Mouse (Mus musculus) midbrain, embryonic 14.5 days (tissue): ENCODE data around the gene Lmcd1. TPM values are rescaled to one million over a fixed set of nuclear protein-coding genes. Genes with fewer than 3 reads are reported as not detected.

ENCODE experiments used
- ATAC-seq: fragments of 200-750 bp; cut with Nextera tagmentation; 2 replicates; pipeline ENCODE4 v1.8.0; 2017; ENCODE audit warnings: moderate number of reproducible peaks, moderate library complexity; ENCODE audit not compliant: low FRiP score, low TSS enrichment
- DNase-seq: peaks from one replicate; pipeline ENCODE4 v3.0.0-alpha.2; 2015
- H3K27ac ChIP-seq: fragments of 300-500 bp; sonication (generic); replicated peaks from 2 replicates; pipeline ENCODE4 v1.5.1; 2014; ENCODE audit warnings: mild to moderate bottlenecking, low read depth, low read length, moderate library complexity
- H3K27me3 ChIP-seq: fragments of 300-500 bp; sonication (generic); 2 replicates; pipeline ENCODE4 v1.6.1; 2014; ENCODE audit warnings: low read length, control low read depth, mixed read lengths; ENCODE audit not compliant: control insufficient read depth, insufficient read depth
- H3K36me3 ChIP-seq: fragments of 300-500 bp; sonication (generic); 2 replicates; pipeline ENCODE4 v1.6.1; 2014; ENCODE audit warnings: low read length, control low read depth; ENCODE audit not compliant: control insufficient read depth, insufficient read depth
- H3K4me1 ChIP-seq: fragments of 300-500 bp; sonication (generic); 2 replicates; pipeline ENCODE4 v1.6.1; 2014; ENCODE audit warnings: mild to moderate bottlenecking, antibody characterized with exemption, low read length, control low read depth; ENCODE audit not compliant: control insufficient read depth, insufficient read depth
- H3K4me2 ChIP-seq: fragments of 300-500 bp; sonication (generic); 2 replicates; pipeline ENCODE4 v1.6.1; 2014; ENCODE audit warnings: mild to moderate bottlenecking, low read length, moderate library complexity
- H3K4me3 ChIP-seq: fragments of 300-500 bp; sonication (generic); replicated peaks from 2 replicates; pipeline ENCODE4 v1.5.1; 2014; ENCODE audit warnings: low read depth, low read length
- H3K9ac ChIP-seq: fragments of 300-500 bp; sonication (generic); replicated peaks from 2 replicates; pipeline ENCODE4 v1.6.1; 2014; ENCODE audit warnings: mild to moderate bottlenecking, low read length, moderate library complexity
- H3K9me3 ChIP-seq: fragments of 300-500 bp; sonication (generic); 2 replicates; pipeline ENCODE4 v1.6.1; 2016; ENCODE audit warnings: low read length, control low read depth, mixed read lengths; ENCODE audit not compliant: control insufficient read depth
- WGBS: fragments of 180-500 bp; shearing (Covaris S2); extraction: QIAGEN DNeasy Blood & Tissue Kit; methylation state at CpG from one replicate; pipeline ENCODE4 v1.1.7; 2014; 5-methylcytosine and 5-hydroxymethylcytosine counted together
- polyA plus RNA-seq: library from polyadenylated mRNA; unstranded; fragments of >200 nt; fragmentation: Nextera tagmentation; extraction: Ambion mirVana; gene quantifications from 2 replicates; pipeline ENCODE4 v1.2.1, GENCODE M21; 2014

Lmcd1 gene
- polyA plus RNA-seq, 1 experiment from 2014 or later, result 16.2 TPM

- no peak overlapping the region for H3K4me2 ChIP-seq
- no peaks in the 10 kb centered on the region for H3K36me3 ChIP-seq
- WGBS, result 93% methylated on average over 4 of the region's 4 CpGs
- H3K9ac ChIP-seq, result no peak overlapping the region
- no peaks in the 10 kb centered on the region for H3K4me1 ChIP-seq
- no peak for DNase-seq
- no peak for ATAC-seq
- H3K27ac ChIP-seq, result no peak overlapping the region
- H3K9me3 ChIP-seq, result no peaks in the 10 kb centered on the region
- no peak overlapping the region for H3K4me3 ChIP-seq
- no peaks in the 10 kb centered on the region for H3K27me3 ChIP-seq
Measured at GRCm38 (mm10) chr6:112350452-112350851, 76.9 kb downstream of the Lmcd1 start.

GRCm38 (mm10) chr6:112359341-112359740 is 85.8 kb downstream of the Lmcd1 start:
- no peak overlapping the region for H3K4me3 ChIP-seq
- no peaks in the 10 kb centered on the region for H3K36me3 ChIP-seq
- H3K4me2 ChIP-seq, result no peak overlapping the region
- WGBS, result 91% methylated on average over 1 of the region's 1 CpGs
- H3K4me1 ChIP-seq, result no peaks in the 10 kb centered on the region
- ATAC-seq (no peak), DNase-seq (no peak)
- no peaks in the 10 kb centered on the region for H3K27me3 ChIP-seq
- H3K27ac ChIP-seq, result no peak overlapping the region
- no peak overlapping the region for H3K9ac ChIP-seq
- H3K9me3 ChIP-seq, result no peaks in the 10 kb centered on the region

- H3K9me3 ChIP-seq, result no peaks in the 10 kb centered on the region
- no peaks in the 10 kb centered on the region for H3K27me3 ChIP-seq
- ATAC-seq (no peak), DNase-seq (peak; percentile 23)
- H3K36me3 ChIP-seq, result no peaks in the 10 kb centered on the region
- no peaks in the 10 kb centered on the region for H3K4me1 ChIP-seq
- no peak overlapping the region for H3K4me3 ChIP-seq
- H3K9ac ChIP-seq, result no peak overlapping the region
- H3K27ac ChIP-seq, result no peak overlapping the region
- WGBS, result 68% methylated on average over 8 of the region's 8 CpGs
- H3K4me2 ChIP-seq, result no peak overlapping the region
Measured at GRCm38 (mm10) chr6:112360676-112361075, 87.1 kb downstream of the Lmcd1 start.

- Histone ChIP-seq H3K27me3 (no peaks in the 10 kb centered on the region), H3K4me1 (no peaks in the 10 kb centered on the region), H3K4me3 (no peak overlapping the region), H3K4me2 (no peak overlapping the region), H3K9me3 (no peaks in the 10 kb centered on the region), H3K27ac (no peak overlapping the region), H3K36me3 (no peaks in the 10 kb centered on the region), H3K9ac (no peak overlapping the region)
- DNase-seq (peak; percentile 87), ATAC-seq (peak; percentile 59; the same call in 1 of the 2 replicates)
- WGBS, result 54% methylated on average over 6 of the region's 6 CpGs
Measured at GRCm38 (mm10) chr6:112362349-112362958, 88.9 kb downstream of the Lmcd1 start.

GRCm38 (mm10) chr6:112364581-112364980 is 91.0 kb downstream of the Lmcd1 start:
- H3K4me3 ChIP-seq, result no peak overlapping the region
- no peak overlapping the region for H3K4me2 ChIP-seq
- no peaks in the 10 kb centered on the region for H3K9me3 ChIP-seq
- DNase-seq (peak; percentile 83), ATAC-seq (no peak)
- H3K36me3 ChIP-seq, result no peaks in the 10 kb centered on the region
- H3K27ac ChIP-seq, result no peak overlapping the region
- H3K4me1 ChIP-seq, result no peaks in the 10 kb centered on the region
- 48% methylated on average over 2 of the region's 2 CpGs for WGBS
- no peak overlapping the region for H3K9ac ChIP-seq
- no peaks in the 10 kb centered on the region for H3K27me3 ChIP-seq

GRCm38 (mm10) chr6:112365294-112365693 is 91.7 kb downstream of the Lmcd1 start:
- Histone ChIP-seq H3K27ac (no peak overlapping the region), H3K27me3 (no peaks in the 10 kb centered on the region), H3K9me3 (no peaks in the 10 kb centered on the region), H3K36me3 (no peaks in the 10 kb centered on the region), H3K9ac (no peak overlapping the region), H3K4me1 (no peaks in the 10 kb centered on the region), H3K4me3 (no peak overlapping the region), H3K4me2 (no peak overlapping the region)
- DNase-seq (no peak), ATAC-seq (no peak)
- WGBS, result 74% methylated on average over 10 of the region's 10 CpGs

GRCm38 (mm10) chr6:112373886-112374585 is 100.5 kb downstream of the Lmcd1 start:
- H3K9ac ChIP-seq, result no peak overlapping the region
- H3K4me1 ChIP-seq, result no peaks in the 10 kb centered on the region
- H3K4me2 ChIP-seq, result no peak overlapping the region
- no peak overlapping the region for H3K4me3 ChIP-seq
- no peaks in the 10 kb centered on the region for H3K9me3 ChIP-seq
- no peak overlapping the region for H3K27ac ChIP-seq
- ATAC-seq (peak; percentile 32; the same call in 1 of the 2 replicates), DNase-seq (peak; percentile 85)
- WGBS, result 45% methylated on average over 8 of the region's 8 CpGs
- H3K27me3 ChIP-seq, result no peaks in the 10 kb centered on the region
- H3K36me3 ChIP-seq, result no peaks in the 10 kb centered on the region

- no peak for DNase-seq
- Histone ChIP-seq H3K9ac (no peak overlapping the region), H3K9me3 (no peaks in the 10 kb centered on the region), H3K36me3 (no peaks in the 10 kb centered on the region), H3K4me1 (no peaks in the 10 kb centered on the region), H3K4me3 (no peak overlapping the region), H3K27ac (no peak overlapping the region), H3K27me3 (no peaks in the 10 kb centered on the region), H3K4me2 (no peak overlapping the region)
- WGBS, result 56% methylated on average over 12 of the region's 13 CpGs
- ATAC-seq, result 0 out of 2 replicates have a peak, but pooled peaks have one; percentile 26
Measured at GRCm38 (mm10) chr6:112375661-112376392, 102.3 kb downstream of the Lmcd1 start.
